Mouse (Mus musculus): ENCODE results near the gene Il10rb. TPM values are rescaled to one million over a fixed set of nuclear protein-coding genes. Genes with fewer than 3 reads are reported as not detected.

Il10rb gene
- polyA plus RNA-seq, 1 experiment from 2014 or later: 123 TPM

- Histone ChIP-seq H3K4me1 (replicated peaks; ENCODE audit: control insufficient read depth, insufficient read depth, low read length) (0 out of 2 replicates have a peak, but pooled peaks cover 2% of the 10 kb centered on the region), H3K27me3 (replicated peaks; ENCODE audit: control insufficient read depth, insufficient read depth, low read length) (no peaks in the 10 kb centered on the region), H3K9ac (ENCODE audit: low read depth, low read length) (no peak overlapping the region), H3K9me3 (ENCODE audit: control insufficient read depth) (no peaks in the 10 kb centered on the region), H3K4me3 (ENCODE audit: low read depth, low read length) (no peak overlapping the region), H3K36me3 (ENCODE audit: control insufficient read depth, insufficient read depth) (no peaks in the 10 kb centered on the region), H3K27ac (ENCODE audit: low read depth, low read length) (peak overlapping the region; percentile 7; the same call in 1 of the 2 replicates), H3K4me2 (replicated peaks; ENCODE audit: low read depth) (no peak overlapping the region)
- peak; percentile 28; the same call in 1 of the 2 replicates for TF ChIP-seq CTCF (IDR thresholded peaks at IDR 0.05; ENCODE audit: low read depth)
- WGBS: 74% methylated on average over 12 of the region's 12 CpGs
- no peak for ATAC-seq
Measured at GRCm38 (mm10) chr16:91450137-91451064, 44.4 kb downstream of the Il10rb start.

- H3K27ac ChIP-seq (ENCODE audit: low read depth, low read length): no peak overlapping the region
- no peak for ATAC-seq
Measured at GRCm38 (mm10) chr16:91451949-91452348, 46.0 kb downstream of the Il10rb start.

GRCm38 (mm10) chr16:91452363-91452896 lies 46.5 kb downstream of the Il10rb start:
- H3K27me3 ChIP-seq (replicated peaks; ENCODE audit: control insufficient read depth, insufficient read depth, low read length): no peaks in the 10 kb centered on the region
- H3K4me2 ChIP-seq (replicated peaks; ENCODE audit: low read depth): no peak overlapping the region
- no peaks in the 10 kb centered on the region for H3K9me3 ChIP-seq (ENCODE audit: control insufficient read depth)
- TF ChIP-seq CTCF (IDR thresholded peaks at IDR 0.05; ENCODE audit: low read depth): no peak
- 0 out of 2 replicates have a peak, but pooled peaks cover 2% of the 10 kb centered on the region for H3K4me1 ChIP-seq (replicated peaks; ENCODE audit: control insufficient read depth, insufficient read depth, low read length)
- WGBS: 25% methylated on average over 6 of the region's 6 CpGs
- H3K27ac ChIP-seq (ENCODE audit: low read depth, low read length): no peak overlapping the region
- H3K4me3 ChIP-seq (ENCODE audit: low read depth, low read length): no peak overlapping the region
- H3K9ac ChIP-seq (ENCODE audit: low read depth, low read length): no peak overlapping the region
- ATAC-seq: peak; percentile 44
- no peaks in the 10 kb centered on the region for H3K36me3 ChIP-seq (ENCODE audit: control insufficient read depth, insufficient read depth)

More at GRCm38 (mm10) chr16:91451949-91452348, 46.0 kb downstream of the Il10rb start:
- no peaks in the 10 kb centered on the region for H3K27me3 ChIP-seq (replicated peaks; ENCODE audit: control insufficient read depth, insufficient read depth, low read length)
- no peaks in the 10 kb centered on the region for H3K36me3 ChIP-seq (ENCODE audit: control insufficient read depth, insufficient read depth)
- 0 out of 2 replicates have a peak, but pooled peaks cover 2% of the 10 kb centered on the region for H3K4me1 ChIP-seq (replicated peaks; ENCODE audit: control insufficient read depth, insufficient read depth, low read length)
- no peaks in the 10 kb centered on the region for H3K9me3 ChIP-seq (ENCODE audit: control insufficient read depth)
- TF ChIP-seq CTCF (IDR thresholded peaks at IDR 0.05; ENCODE audit: low read depth): no peak
- no peak overlapping the region for H3K9ac ChIP-seq (ENCODE audit: low read depth, low read length)
- H3K4me2 ChIP-seq (replicated peaks; ENCODE audit: low read depth): no peak overlapping the region
- WGBS: 79% methylated on average over 2 of the region's 2 CpGs
- H3K4me3 ChIP-seq (ENCODE audit: low read depth, low read length): no peak overlapping the region

- H3K27me3 ChIP-seq (replicated peaks; ENCODE audit: control insufficient read depth, insufficient read depth, low read length): no peaks in the 10 kb centered on the region
- H3K4me2 ChIP-seq (replicated peaks; ENCODE audit: low read depth): no peak overlapping the region
- H3K4me3 ChIP-seq (ENCODE audit: low read depth, low read length): no peak overlapping the region
- no peak for TF ChIP-seq CTCF (IDR thresholded peaks at IDR 0.05; ENCODE audit: low read depth)
- no peaks in the 10 kb centered on the region for H3K4me1 ChIP-seq (replicated peaks; ENCODE audit: control insufficient read depth, insufficient read depth, low read length)
- 76% methylated on average over 4 of the region's 4 CpGs for WGBS
- no peaks in the 10 kb centered on the region for H3K36me3 ChIP-seq (ENCODE audit: control insufficient read depth, insufficient read depth)
- no peak for ATAC-seq
- H3K27ac ChIP-seq (ENCODE audit: low read depth, low read length): no peak overlapping the region
- H3K9me3 ChIP-seq (ENCODE audit: control insufficient read depth): no peaks in the 10 kb centered on the region
- H3K9ac ChIP-seq (ENCODE audit: low read depth, low read length): no peak overlapping the region
Measured at GRCm38 (mm10) chr16:91455868-91456267, 49.9 kb downstream of the Il10rb start.

GRCm38 (mm10) chr16:91458301-91458746 lies 52.4 kb downstream of the Il10rb start:
- TF ChIP-seq CTCF (IDR thresholded peaks at IDR 0.05; ENCODE audit: low read depth): no peak
- H3K4me1 ChIP-seq (replicated peaks; ENCODE audit: control insufficient read depth, insufficient read depth, low read length): no peaks in the 10 kb centered on the region
- no peak overlapping the region for H3K4me3 ChIP-seq (ENCODE audit: low read depth, low read length)
- no peak for ATAC-seq
- no peaks in the 10 kb centered on the region for H3K9me3 ChIP-seq (ENCODE audit: control insufficient read depth)
- H3K36me3 ChIP-seq (ENCODE audit: control insufficient read depth, insufficient read depth): no peaks in the 10 kb centered on the region
- H3K27me3 ChIP-seq (replicated peaks; ENCODE audit: control insufficient read depth, insufficient read depth, low read length): no peaks in the 10 kb centered on the region
- no peak overlapping the region for H3K9ac ChIP-seq (ENCODE audit: low read depth, low read length)
- H3K4me2 ChIP-seq (replicated peaks; ENCODE audit: low read depth): no peak overlapping the region
- 69% methylated on average over 21 of the region's 21 CpGs for WGBS
- no peak overlapping the region for H3K27ac ChIP-seq (ENCODE audit: low read depth, low read length)

- Histone ChIP-seq H3K36me3 (ENCODE audit: control insufficient read depth, insufficient read depth) (no peaks in the 10 kb centered on the region), H3K27ac (ENCODE audit: low read depth, low read length) (no peak overlapping the region), H3K4me2 (replicated peaks; ENCODE audit: low read depth) (no peak overlapping the region), H3K9ac (ENCODE audit: low read depth, low read length) (no peak overlapping the region), H3K9me3 (ENCODE audit: control insufficient read depth) (no peaks in the 10 kb centered on the region), H3K4me1 (replicated peaks; ENCODE audit: control insufficient read depth, insufficient read depth, low read length) (no peaks in the 10 kb centered on the region), H3K4me3 (ENCODE audit: low read depth, low read length) (no peak overlapping the region), H3K27me3 (replicated peaks; ENCODE audit: control insufficient read depth, insufficient read depth, low read length) (no peaks in the 10 kb centered on the region)
- no peak for TF ChIP-seq CTCF (IDR thresholded peaks at IDR 0.05; ENCODE audit: low read depth)
- no peak for ATAC-seq
- 67% methylated on average over 5 of the region's 5 CpGs for WGBS
Measured at GRCm38 (mm10) chr16:91458976-91459375, 53.0 kb downstream of the Il10rb start.
